8 mouse cellular contexts compared by ENCODE assay signal in genomic region chr2:130273732-130274131, GRCm38 (mm10). TPM values are rescaled to one million over a fixed set of nuclear protein-coding genes. Genes with fewer than 3 reads are reported as not detected.
A peak's percentile ranks its signal among the peaks of the same experiment; 100 is the strongest.
DNase-seq lines count a peak whose midpoint lies in the region; ATAC-seq and TF ChIP-seq lines count a peak whose summit lies in the region.

No protein-coding gene starts in this region.

- dilution Hi-C loops in CH12.LX (cut with MboI; ENCODE audit: extremely low pct_ligation_motif_present, extremely low pct_unique_long_range_greater_than_20kb, low sequenced_read_pairs), result no loop called here

- ATAC-seq in erythroblast, adult 5-6 weeks (replicated peaks; ENCODE audit: low FRiP score, poor library complexity, severe bottlenecking), result peak; percentile 47
- ATAC-seq in limb, embryonic 13.5 days (ENCODE audit: low FRiP score, low read depth), result no peak
- peak; percentile 40 for ATAC-seq in neural tube, embryonic 13.5 days (ENCODE audit: low read depth)

- in situ Hi-C loops in CH12.LX (cut with MboI; ENCODE audit: low pct_ligation_motif_present, low pct_unique_long_range_greater_than_20kb, low sequenced_read_pairs), result no loop called here

- H3K79me2 ChIP-seq in CH12.LX (replicated peaks; ENCODE audit: control insufficient read depth, extremely low read depth, insufficient read depth, poor library complexity, severe bottlenecking), result peaks cover 37% of the 10 kb centered on the region

- TF ChIP-seq EP300 in CH12.LX (IDR thresholded peaks at IDR 0.05; ENCODE audit: low read length), result no peak

- no peak for TF ChIP-seq RAD21 in CH12.LX (IDR thresholded peaks at IDR 0.05; ENCODE audit: low read depth, low read length)

- peaks cover 38% of the 10 kb centered on the region for H3K36me3 ChIP-seq in heart, embryonic 10.5 days
- peaks cover 33 to 41% of the 10 kb centered on the region in 2 experiments for H3K36me3 ChIP-seq in CH12.LX (replicated peaks in 1 of 2; ENCODE audit: control insufficient read depth in 1 of 2, insufficient read depth in 1 of 2, low read length in 1 of 2)
- peaks cover 34% of the 10 kb centered on the region for H3K36me3 ChIP-seq in limb, embryonic 13.5 days
- H3K36me3 ChIP-seq in neural tube, embryonic 13.5 days, result peaks cover 35% of the 10 kb centered on the region

- peak overlapping the region; percentile 94 for H3K4me3 ChIP-seq in heart, embryonic 10.5 days
- peak overlapping the region; percentile 69 to 97 (median 76) for H3K4me3 ChIP-seq in CH12.LX (replicated peaks in 1 of 3; ENCODE audit: low read depth in 2 of 3, low read length in 2 of 3, poor library complexity in 1 of 3)
- H3K4me3 ChIP-seq in limb, embryonic 13.5 days, result peak overlapping the region; percentile 92
- H3K4me3 ChIP-seq in neural tube, embryonic 13.5 days, result peak overlapping the region; percentile 70

- H3K4me2 ChIP-seq in CH12.LX (ENCODE audit: insufficient read depth, low read depth, poor library complexity, severe bottlenecking), result peak overlapping the region; percentile 76; the same call in 1 of the 2 replicates
- peak overlapping the region; percentile 92 for H3K4me2 ChIP-seq in limb, embryonic 13.5 days (replicated peaks)
- peak overlapping the region; percentile 73 for H3K4me2 ChIP-seq in neural tube, embryonic 13.5 days

- TF ChIP-seq POLR2A in CH12.LX (IDR thresholded peaks at IDR 0.05; ENCODE audit: low read depth, low read length), result no peak

- TF ChIP-seq CTCF in CH12.LX (conservative IDR thresholded peaks at IDR 0.05 in 1 of 2, IDR thresholded peaks at IDR 0.05 in 1 of 2; ENCODE audit: low read depth in 2 of 2, low read length in 2 of 2), result no peak

- peak overlapping the region; percentile 98 for H3K27ac ChIP-seq in heart, embryonic 10.5 days
- H3K27ac ChIP-seq in CH12.LX (ENCODE audit: insufficient read depth, low read depth), result peak overlapping the region; percentile 34; the same call in 1 of the 2 replicates
- H3K27ac ChIP-seq in limb, embryonic 13.5 days, result peak overlapping the region; percentile 77
- peak overlapping the region; percentile 94 for H3K27ac ChIP-seq in neural tube, embryonic 13.5 days (replicated peaks)

- peaks cover 25% of the 10 kb centered on the region for H3K4me1 ChIP-seq in heart, embryonic 10.5 days
- peaks cover 15 to 39% of the 10 kb centered on the region in 2 experiments for H3K4me1 ChIP-seq in CH12.LX (ENCODE audit: control insufficient read depth in 1 of 2, insufficient read depth in 2 of 2)
- H3K4me1 ChIP-seq in limb, embryonic 13.5 days, result peaks cover 30% of the 10 kb centered on the region
- H3K4me1 ChIP-seq in neural tube, embryonic 13.5 days (replicated peaks), result peaks cover 33% of the 10 kb centered on the region

- 3% methylated on average over 14 of the region's 14 CpGs for WGBS in heart, embryonic 10.5 days
- 1% methylated on average over 14 of the region's 14 CpGs for WGBS in limb, embryonic 13.5 days
- WGBS in neural tube, embryonic 13.5 days, result under 1% methylated on average over 14 of the region's 14 CpGs

- DNase-seq in heart, embryonic 10.5 days (ENCODE audit: low spot score), result no peak
- no peak for DNase-seq in heart, adult 18-20 months
- DNase-seq in CH12.LX (ENCODE audit: extremely low read depth), result no peak
- no peak for DNase-seq in thymus, postnatal 14 days
- no peak for DNase-seq in gastrocnemius, adult 8-10 months (ENCODE audit: low spot score in 2 of 2)

- H3K9me3 ChIP-seq in heart, embryonic 10.5 days, result no peaks in the 10 kb centered on the region
- no peaks in the 10 kb centered on the region for H3K9me3 ChIP-seq in CH12.LX (replicated peaks; ENCODE audit: low read length)
- no peaks in the 10 kb centered on the region for H3K9me3 ChIP-seq in limb, embryonic 13.5 days
- H3K9me3 ChIP-seq in neural tube, embryonic 13.5 days, result no peaks in the 10 kb centered on the region

- H3K9ac ChIP-seq in CH12.LX (ENCODE audit: insufficient read depth, low read depth), result peak overlapping the region; percentile 100
- H3K9ac ChIP-seq in limb, embryonic 13.5 days, result peak overlapping the region; percentile 86
- peak overlapping the region; percentile 90 for H3K9ac ChIP-seq in neural tube, embryonic 13.5 days

- no peaks in the 10 kb centered on the region for H3K27me3 ChIP-seq in heart, embryonic 10.5 days (ENCODE audit: insufficient read depth, poor library complexity, severe bottlenecking)
- no peaks in the 10 kb centered on the region for H3K27me3 ChIP-seq in CH12.LX (replicated peaks)
- H3K27me3 ChIP-seq in limb, embryonic 13.5 days, result no peaks in the 10 kb centered on the region
- no peaks in the 10 kb centered on the region for H3K27me3 ChIP-seq in neural tube, embryonic 13.5 days

TF ChIP-seq in CH12.LX, 34 proteins besides CTCF, POLR2A, EP300 and RAD21:
- TF ChIP-seq NRF1 (IDR thresholded peaks at IDR 0.05; ENCODE audit: low read depth, low read length) (no peak), NELFE (IDR thresholded peaks at IDR 0.05; ENCODE audit: low read depth, low read length) (no peak), USF1 (IDR thresholded peaks at IDR 0.05; ENCODE audit: low read depth, low read length) (0 out of 2 replicates have a peak, but pooled peaks have one; percentile 7), GABPA (IDR thresholded peaks at IDR 0.05; ENCODE audit: insufficient replicate concordance, low read depth, low read length) (no peak), MEF2A (IDR thresholded peaks at IDR 0.05; ENCODE audit: borderline replicate concordance, low read depth, low read length) (no peak), TBP (conservative IDR thresholded peaks at IDR 0.05; ENCODE audit: low read depth, low read length) (no peak), MXI1 (IDR thresholded peaks at IDR 0.05; ENCODE audit: low read depth, low read length) (peak; percentile 56; the same call in 1 of the 2 replicates), ETS1 (conservative IDR thresholded peaks at IDR 0.05; ENCODE audit: low read depth, low read length) (no peak), HCFC1 (IDR thresholded peaks at IDR 0.05; ENCODE audit: low read depth, low read length) (no peak), ZMIZ1 (IDR thresholded peaks at IDR 0.05; ENCODE audit: low read depth, low read length) (no peak), PAX5 (IDR thresholded peaks at IDR 0.05; ENCODE audit: low read length) (no peak), ZKSCAN1 (IDR thresholded peaks at IDR 0.05; ENCODE audit: borderline replicate concordance, low read depth, low read length) (no peak), UBTF (IDR thresholded peaks at IDR 0.05; ENCODE audit: low read depth, low read length) (no peak), E2F4 (IDR thresholded peaks at IDR 0.05; ENCODE audit: insufficient replicate concordance, low read depth, low read length) (no peak), MAX (IDR thresholded peaks at IDR 0.05; ENCODE audit: low read length) (peak; percentile 94), POLR2AphosphoS2 (IDR thresholded peaks at IDR 0.05; ENCODE audit: low read depth, low read length) (no peak), MYC (IDR thresholded peaks at IDR 0.05; ENCODE audit: low read depth, low read length) (peak; percentile 91; the same call in 1 of the 2 replicates), USF2 (conservative IDR thresholded peaks at IDR 0.05; ENCODE audit: low read depth, low read length) (peak; percentile 16; the same call in 1 of the 2 replicates), MAZ (IDR thresholded peaks at IDR 0.05; ENCODE audit: low read depth, low read length) (no peak), SIN3A (IDR thresholded peaks at IDR 0.05; ENCODE audit: low read length) (no peak), SMC3 (IDR thresholded peaks at IDR 0.05; ENCODE audit: low read depth, low read length) (no peak)

RNA-seq across cellular contexts. Expression of gene Nop56, which starts 0.5 kb away (rescaled TPM):
- 258 and 379 TPM in 2 replicates for polyA plus RNA-seq in heart, embryonic 10.5 days (2016; fragmentation: Nextera tagmentation; extraction: Ambion mirVana)
- total RNA-seq in heart, adult 18-20 months (2021), result 10 to 100 TPM; 29.0 to 40.2 TPM
- 523 and 663 TPM in 2 replicates for total RNA-seq in CH12.LX (2012; rRNA removed)
- total RNA-seq in CH12.LX (2014; rRNA removed), result 725 and 772 TPM in 2 replicates
- 1,109 and 1,141 TPM in 2 replicates for polyA plus RNA-seq in CH12.LX (2012; ENCODE audit: insufficient read length, low read depth)
- total RNA-seq in erythroblast, adult 5-6 weeks (2015; ENCODE audit: low replicate concordance), result 86.7 and 101 TPM in 2 replicates
- total RNA-seq in erythroblast, adult 5-6 weeks (2017; ENCODE audit: low replicate concordance), result 84.8 and 111 TPM in 2 replicates
- polyA plus RNA-seq in limb, embryonic 13.5 days (2015; fragmentation: Nextera tagmentation; extraction: Ambion mirVana), result 300 and 311 TPM in 2 replicates
- polyA plus RNA-seq in neural tube, embryonic 13.5 days (2015; fragmentation: Nextera tagmentation; extraction: Ambion mirVana), result 230 and 236 TPM in 2 replicates
- total RNA-seq in gastrocnemius, adult 8-10 months (2022), result 10 to 100 TPM; 28.5 to 45.1 (median 31.8) TPM

RNA-seq across cellular contexts. Expression of gene Idh3b, which starts 10.6 kb away (rescaled TPM):
- 198 and 238 TPM in 2 replicates for polyA plus RNA-seq in heart, embryonic 10.5 days (2016; fragmentation: Nextera tagmentation; extraction: Ambion mirVana)
- 100 to 1,000 TPM; 811 to 856 TPM for total RNA-seq in heart, adult 18-20 months (2021)
- 134 TPM in 2 replicates for total RNA-seq in CH12.LX (2012; rRNA removed)
- total RNA-seq in CH12.LX (2014; rRNA removed), result 160 and 179 TPM in 2 replicates
- polyA plus RNA-seq in CH12.LX (2012; ENCODE audit: insufficient read length, low read depth), result 220 and 315 TPM in 2 replicates
- 44.5 and 51.5 TPM in 2 replicates for total RNA-seq in erythroblast, adult 5-6 weeks (2015; ENCODE audit: low replicate concordance)
- 19.8 and 27.0 TPM in 2 replicates for total RNA-seq in erythroblast, adult 5-6 weeks (2017; ENCODE audit: low replicate concordance)
- polyA plus RNA-seq in limb, embryonic 13.5 days (2015; fragmentation: Nextera tagmentation; extraction: Ambion mirVana), result 155 and 158 TPM in 2 replicates
- 156 and 161 TPM in 2 replicates for polyA plus RNA-seq in neural tube, embryonic 13.5 days (2015; fragmentation: Nextera tagmentation; extraction: Ambion mirVana)
- total RNA-seq in gastrocnemius, adult 8-10 months (2022), result 100 to 1,000 TPM; 364 to 434 (median 425) TPM

RNA-seq across cellular contexts. Expression of gene Ebf4, which starts 21.2 kb away (rescaled TPM):
- polyA plus RNA-seq in heart, embryonic 10.5 days (2016; fragmentation: Nextera tagmentation; extraction: Ambion mirVana), result 0.42 and 1.1 TPM in 2 replicates
- total RNA-seq in heart, adult 18-20 months (2021), result under 1 TPM; 0.30 to 0.44 TPM
- total RNA-seq in CH12.LX (2012; rRNA removed) (0.13 TPM in 1 of 2 replicates, not detected in the other), CH12.LX (2014; rRNA removed) (not detected in 2 replicates)
- polyA plus RNA-seq in CH12.LX (2012; ENCODE audit: insufficient read length, low read depth), result 0.10 TPM in 1 of 2 replicates, not detected in the other
- total RNA-seq in erythroblast, adult 5-6 weeks (2015; ENCODE audit: low replicate concordance), result not detected in 2 replicates
- 0.84 TPM in 1 of 2 replicates, not detected in the other for total RNA-seq in erythroblast, adult 5-6 weeks (2017; ENCODE audit: low replicate concordance)
- polyA plus RNA-seq in limb, embryonic 13.5 days (2015; fragmentation: Nextera tagmentation; extraction: Ambion mirVana), result 2.8 and 2.9 TPM in 2 replicates
- 3.6 and 4.3 TPM in 2 replicates for polyA plus RNA-seq in neural tube, embryonic 13.5 days (2015; fragmentation: Nextera tagmentation; extraction: Ambion mirVana)
- under 1 TPM; 0.12 to 0.29 (median 0.20) TPM for total RNA-seq in gastrocnemius, adult 8-10 months (2022)

Comparison
In these comparisons a context has a peak if more than half of its experiments do, and no peak if none do; other contexts are left out.
1. H3K27ac ChIP-seq: peak in every context shown above with its lines; median percentile 98 in heart, embryonic 10.5 days; 94 in neural tube, embryonic 13.5 days; 77 in limb, embryonic 13.5 days; 34 in CH12.LX.
2. RNA of gene Nop56, which starts 0.5 kb away (total RNA-seq): 523 to 772 TPM in CH12.LX; 84.8 to 111 TPM in erythroblast, adult 5-6 weeks, 29.0 to 40.2 TPM in heart, adult 18-20 months and 28.5 to 45.1 TPM in gastrocnemius, adult 8-10 months; every median in the first group is over 4 times any median in the second.
3. Peak in every context shown above with its lines, with median percentiles within 50 percentile points of each other: H3K4me3 ChIP-seq, H3K4me2 ChIP-seq and H3K9ac ChIP-seq.